Mouse (Mus musculus): Measurements from ENCODE around the gene Cish.
"Not testable (repeated sequence)": the region's sequence is repeated elsewhere in the genome, so short reads cannot be mapped to it uniquely, and the experiment has no call there.

The Cish gene

GRCm38 (mm10) chr9:107298876-107299275 lies 3.0 kb downstream of the Cish start:
- DNase-seq (ENCODE audit: low spot score): no peak

DNA sequence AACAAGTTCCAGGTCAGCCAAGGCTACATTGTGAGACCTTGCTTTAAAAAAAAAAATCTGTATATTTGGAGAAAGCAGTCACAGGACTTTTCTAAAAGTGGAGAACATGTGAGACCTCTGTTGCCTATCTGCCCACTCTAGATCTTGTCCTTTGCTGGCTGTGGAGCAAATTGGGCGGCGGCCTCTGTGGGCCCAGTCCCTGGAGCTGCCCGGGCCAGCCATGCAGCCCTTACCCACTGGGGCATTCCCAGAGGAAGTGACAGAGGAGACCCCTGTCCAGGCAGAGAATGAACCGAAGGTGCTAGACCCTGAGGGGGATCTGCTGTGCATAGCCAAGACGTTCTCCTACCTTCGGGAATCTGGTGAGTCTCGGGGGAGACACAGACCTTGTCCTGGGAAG lies 4.0 kb downstream of the Cish start:
- no peak for DNase-seq (ENCODE audit: low spot score)

- no peak for DNase-seq (ENCODE audit: low spot score)
Observed at GRCm38 (mm10) chr9:107300224-107300973, 4.6 kb downstream of the Cish start.

DNA sequence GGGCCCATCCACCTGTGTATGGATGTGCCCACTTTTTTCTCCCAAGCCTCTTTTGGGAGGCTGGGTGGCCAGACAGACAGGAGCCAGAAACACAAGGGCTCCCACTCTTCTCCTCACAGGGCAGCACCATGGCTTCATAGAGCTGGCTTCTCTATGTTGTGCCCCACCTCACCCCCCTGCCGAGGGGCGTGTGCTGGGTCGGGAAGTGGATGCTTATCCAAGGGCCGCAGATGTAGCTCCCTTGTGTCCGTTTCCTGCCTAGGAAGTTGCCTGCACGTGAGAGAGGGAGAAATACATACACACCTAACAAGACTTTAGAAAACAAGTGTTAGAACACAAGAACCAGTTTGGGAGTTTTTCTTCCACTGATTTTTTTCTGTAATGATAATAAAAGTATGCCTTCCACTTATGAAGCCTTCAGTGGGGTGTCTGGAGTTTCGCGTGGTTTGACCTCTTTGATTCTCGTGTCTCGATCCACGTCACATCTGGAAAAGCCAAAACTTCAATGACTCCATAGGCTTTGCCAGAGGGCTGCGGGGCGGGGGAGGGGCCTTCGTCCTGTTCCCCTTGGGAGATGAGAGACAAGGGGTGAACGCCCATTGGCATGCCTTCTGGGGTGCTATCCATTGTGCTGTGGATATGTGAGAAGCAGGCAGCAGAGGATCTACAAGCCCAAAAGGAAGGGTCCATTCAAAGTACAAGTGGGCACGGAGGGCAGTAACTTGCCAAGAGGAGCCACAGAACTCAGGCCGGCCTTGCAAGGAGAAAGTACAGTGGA lies 5.9 kb downstream of the Cish start:
- no peak for DNase-seq (ENCODE audit: low spot score)

GRCm38 (mm10) chr9:107302592-107302991 lies 6.8 kb downstream of the Cish start:
- no peak for DNase-seq (ENCODE audit: low spot score)

DNA sequence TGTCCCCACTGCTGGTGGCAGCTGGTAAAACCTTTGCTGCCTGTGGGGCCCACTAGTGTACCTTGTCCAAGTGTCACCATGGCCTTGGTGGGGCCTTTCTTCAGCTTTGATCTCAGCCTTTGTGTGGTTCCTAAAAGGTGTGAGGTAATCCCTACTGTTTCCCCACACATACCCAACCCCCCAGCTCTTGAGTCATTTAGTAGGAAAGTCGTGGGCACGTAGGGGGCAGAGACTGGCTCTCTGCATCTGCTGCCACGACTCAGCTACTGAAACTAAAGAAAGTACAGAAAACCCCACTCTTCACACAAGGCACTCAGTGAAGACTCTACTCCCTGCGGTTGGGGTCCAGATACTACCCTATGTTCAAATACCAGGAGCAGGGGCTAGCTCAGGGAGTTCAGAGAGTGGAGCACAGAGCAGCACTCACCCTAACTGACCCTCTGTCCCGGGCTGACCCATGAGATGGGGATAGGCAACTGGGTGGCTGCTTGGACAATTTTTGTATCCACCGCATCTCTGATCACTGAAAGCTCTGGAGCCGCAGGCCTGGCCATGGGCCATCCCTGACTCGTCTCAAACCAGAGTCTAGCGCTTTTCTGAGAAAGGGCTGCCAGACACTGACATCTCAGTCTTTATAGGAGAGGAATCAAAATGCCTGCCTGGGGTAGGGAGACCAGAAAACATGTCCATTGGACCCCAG lies 7.4 kb downstream of the Cish start:
- DNase-seq (ENCODE audit: low spot score): no peak

DNA sequence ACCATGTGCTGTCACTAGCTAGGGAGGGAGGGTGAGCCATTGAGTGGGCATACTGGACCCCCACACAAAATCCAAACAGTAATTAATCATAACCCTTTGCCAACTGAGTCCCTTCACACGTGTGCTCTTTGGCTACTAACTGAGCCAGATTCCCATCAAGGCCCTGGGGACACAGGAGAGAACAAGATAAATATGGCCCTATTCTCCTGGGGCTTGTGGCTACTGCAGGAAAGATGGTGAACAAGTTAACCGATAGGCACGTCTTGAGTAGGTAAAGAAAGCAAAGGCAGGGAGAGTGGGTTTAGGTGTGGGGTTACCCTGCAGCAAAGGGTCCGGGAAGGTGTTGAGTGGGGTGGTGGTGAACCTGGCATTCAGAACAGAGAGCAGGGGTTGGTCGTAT lies 8.1 kb downstream of the Cish start:
- DNase-seq (ENCODE audit: low spot score): no peak

DNA sequence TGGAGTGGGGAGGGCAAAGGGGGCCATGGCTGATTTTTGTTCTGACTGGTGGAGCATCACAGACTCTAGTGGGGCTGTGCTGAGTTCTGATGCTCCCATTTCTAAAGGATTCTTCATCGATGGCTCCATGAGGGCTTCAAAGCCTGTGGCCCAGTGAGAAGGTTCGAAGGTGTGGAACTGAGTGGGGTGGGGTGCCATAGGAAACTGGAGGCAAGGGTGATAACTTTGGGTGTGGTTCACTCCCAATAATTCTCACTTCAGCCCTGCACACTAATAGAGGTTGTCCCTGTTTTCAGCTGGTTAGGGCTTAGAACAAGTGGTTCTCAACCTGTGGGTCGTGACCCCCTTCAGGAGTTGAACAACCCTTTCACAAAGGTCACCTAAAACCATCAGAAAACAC lies 8.6 kb downstream of the Cish start:
- DNase-seq (ENCODE audit: low spot score): no peak

GRCm38 (mm10) chr9:107305012-107305411 lies 9.2 kb downstream of the Cish start:
- no peak for DNase-seq (ENCODE audit: low spot score)

GRCm38 (mm10) chr9:107305601-107306542 lies 10.0 kb downstream of the Cish start:
- no peak for DNase-seq (ENCODE audit: low spot score)

DNA sequence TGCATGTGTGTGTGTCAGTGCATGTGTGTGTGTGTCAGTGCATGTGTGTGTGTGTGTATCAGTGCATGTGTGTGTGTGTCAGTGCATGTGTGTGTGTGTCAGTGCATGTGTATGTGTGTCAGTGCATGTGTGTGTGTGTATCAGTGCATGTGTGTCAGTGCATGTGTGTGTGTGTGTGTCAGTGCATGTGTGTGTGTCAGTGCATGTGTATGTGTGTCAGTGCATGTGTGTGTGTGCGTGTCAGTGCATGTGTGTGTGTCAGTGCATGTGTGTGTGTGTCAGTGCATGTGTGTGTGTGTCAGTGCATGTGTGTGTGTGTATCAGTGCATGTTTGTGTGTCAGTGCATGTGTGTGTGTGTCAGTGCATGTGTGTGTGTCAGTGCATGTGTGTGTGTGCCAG lies 10.8 kb downstream of the Cish start:
- not testable (repeated sequence) for DNase-seq (ENCODE audit: low spot score)

- no peak for DNase-seq (ENCODE audit: low spot score)
Observed at GRCm38 (mm10) chr9:107307099-107307872, 11.5 kb downstream of the Cish start.

GRCm38 (mm10) chr9:107307886-107308285 lies 12.1 kb downstream of the Cish start:
- no peak for DNase-seq (ENCODE audit: low spot score)

GRCm38 (mm10) chr9:107308346-107309000 lies 12.6 kb downstream of the Cish start:
- DNase-seq (ENCODE audit: low spot score): no peak

GRCm38 (mm10) chr9:107309171-107309570 lies 13.3 kb downstream of the Cish start:
- DNase-seq (ENCODE audit: low spot score): no peak

DNA sequence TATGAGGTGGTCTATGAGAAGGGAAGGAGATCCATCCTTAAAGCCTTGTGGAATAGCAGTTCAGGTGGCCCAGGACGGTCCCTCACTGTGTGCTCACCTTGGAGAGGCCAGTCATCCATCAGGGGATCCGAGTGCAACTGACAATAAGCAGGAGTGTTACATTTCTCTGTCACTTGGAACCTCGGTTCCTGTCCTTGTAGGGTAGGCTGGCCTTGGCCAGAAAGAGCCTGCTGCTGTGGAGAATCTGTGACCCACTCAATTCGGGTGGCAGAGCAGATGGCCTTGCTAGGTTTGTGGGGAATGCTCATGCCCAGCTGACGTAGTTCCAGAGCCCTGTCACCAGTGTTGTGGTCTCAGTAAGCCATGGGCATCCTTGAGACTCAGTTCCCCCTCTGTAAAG lies 13.8 kb downstream of the Cish start:
- no peak for DNase-seq (ENCODE audit: low spot score)

- peak; percentile 87 for DNase-seq (ENCODE audit: low spot score)
Observed at GRCm38 (mm10) chr9:107312811-107313584, 17.2 kb downstream of the Cish start.

DNA sequence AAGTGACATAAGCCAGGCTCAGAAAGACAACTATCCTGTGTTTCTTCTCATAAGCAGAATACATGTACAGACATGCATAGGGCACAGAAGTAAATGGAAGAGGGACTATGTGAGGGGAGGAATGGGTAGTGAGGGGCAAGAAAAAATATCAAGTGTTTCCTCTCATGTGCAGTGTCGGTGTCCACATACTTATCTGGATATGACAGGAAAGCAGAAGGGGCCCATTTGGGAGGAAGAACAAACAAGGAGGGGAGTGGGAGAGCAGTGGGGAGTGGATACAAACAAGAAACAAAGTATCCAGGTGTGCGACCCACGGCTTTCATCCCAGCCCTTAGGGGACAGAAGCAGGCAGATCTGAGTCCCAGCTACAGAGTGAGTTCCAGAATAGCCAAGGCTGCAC lies 18.1 kb downstream of the Cish start:
- DNase-seq (ENCODE audit: low spot score): no peak

- DNase-seq (ENCODE audit: low spot score): no peak
Observed at GRCm38 (mm10) chr9:107315791-107316190, 20.0 kb downstream of the Cish start.
